Mouse (Mus musculus) hindlimb bud, embryonic 11.5 days (tissue): Measurements from ENCODE around the gene Gramd1b.

ENCODE experiments used
- DNase-seq: peaks from one replicate; pipeline ENCODE4 v3.0.0-alpha.2; 2012; ENCODE audit warnings: low read depth, low spot score; ENCODE audit errors: extremely low spot score

Gramd1b gene

GRCm38 (mm10) chr9:40403750-40404149, 127.4 kb downstream of the Gramd1b start:
- DNase-seq = no peak

DNA sequence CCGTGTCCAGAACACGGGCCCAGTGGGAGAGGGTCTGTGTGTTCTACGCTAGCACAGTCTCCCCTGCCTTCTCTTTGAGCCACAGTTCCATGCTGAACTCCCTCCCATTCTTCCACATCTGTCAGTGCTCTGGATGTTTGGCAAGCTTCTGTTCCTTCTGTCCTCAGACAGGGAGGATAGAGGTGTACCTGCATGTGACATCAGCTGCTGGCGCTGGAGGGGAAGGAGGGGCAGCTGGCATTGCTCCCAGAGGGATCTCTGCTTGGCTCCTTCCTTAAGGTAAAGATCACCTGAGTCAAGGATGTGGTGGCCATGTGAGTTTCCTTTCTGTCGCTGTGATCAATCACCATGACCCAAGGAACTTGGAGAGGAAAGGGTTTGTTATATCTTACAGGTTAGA, 129.4 kb downstream of the Gramd1b start:
- DNase-seq = no peak

GRCm38 (mm10) chr9:40400854-40401253, 130.3 kb downstream of the Gramd1b start:
- DNase-seq = no peak

DNA sequence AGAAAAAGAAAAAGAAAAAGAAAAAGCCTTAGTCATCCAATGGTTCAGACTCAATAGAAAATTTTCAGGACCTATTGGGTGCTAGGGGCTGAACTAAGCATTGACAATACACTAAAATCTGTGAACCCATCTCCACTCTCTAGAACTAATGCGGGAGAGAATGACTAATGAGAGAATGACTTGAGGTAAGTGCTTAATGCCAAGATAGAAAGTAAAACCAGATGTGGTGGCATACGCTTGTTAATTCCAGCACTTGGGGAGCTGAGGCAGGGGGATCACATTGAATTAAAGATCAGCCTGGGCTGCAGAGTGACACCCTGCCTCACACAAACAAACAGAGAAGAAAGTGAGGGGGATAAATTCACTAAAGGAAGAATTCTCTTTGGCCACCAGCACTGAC, 131.0 kb downstream of the Gramd1b start:
- no peak for DNase-seq

DNA sequence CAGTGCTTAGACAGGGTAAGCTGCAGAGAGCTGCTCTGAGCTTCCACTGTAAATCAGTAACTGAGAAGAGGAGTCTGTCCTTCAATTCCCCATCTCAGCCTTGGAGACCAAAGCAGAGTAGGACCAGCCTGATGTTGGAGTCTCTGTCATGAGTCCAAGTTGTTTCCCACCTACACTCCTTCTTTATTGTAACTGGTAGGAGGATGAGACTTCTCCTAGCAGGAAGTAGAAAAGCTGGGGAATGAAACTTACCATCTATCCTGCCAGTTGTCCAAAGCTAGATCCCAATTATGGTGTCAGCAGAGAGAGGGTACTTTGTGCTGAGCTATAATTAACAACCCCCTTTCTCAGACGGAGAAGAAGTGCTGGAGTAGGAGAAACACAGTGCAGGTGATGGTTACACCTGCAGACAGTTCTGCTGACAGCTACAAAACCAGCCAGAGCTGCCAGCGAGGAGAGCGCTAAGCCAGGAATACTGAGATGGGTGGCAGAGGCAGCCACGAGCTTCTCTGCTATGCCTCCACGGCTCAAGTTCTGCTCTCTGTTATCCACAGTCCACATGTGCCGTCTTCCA, 131.7 kb downstream of the Gramd1b start:
- DNase-seq = no peak

GRCm38 (mm10) chr9:40397471-40398245, 133.5 kb downstream of the Gramd1b start:
- no peak for DNase-seq

DNA sequence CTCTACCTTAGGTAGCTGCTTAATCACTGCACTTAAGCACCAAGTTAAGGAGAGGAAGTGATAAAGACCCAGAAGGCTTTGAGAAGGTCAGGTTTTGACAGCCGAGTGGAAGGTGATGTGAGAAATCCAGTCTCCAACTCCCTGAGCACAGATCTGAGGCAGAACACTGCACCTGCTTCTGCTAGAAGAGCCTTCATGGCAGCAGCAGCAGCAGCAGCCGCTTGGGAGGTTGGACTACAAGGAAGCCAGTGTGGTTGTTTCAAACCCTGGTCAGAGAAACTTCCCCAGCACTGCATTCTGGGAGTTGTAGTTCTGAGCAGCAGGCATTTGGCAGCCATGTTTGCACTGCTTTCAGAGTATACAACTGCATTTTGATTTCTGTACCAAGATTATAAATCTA, 134.1 kb downstream of the Gramd1b start:
- DNase-seq = no peak

- DNase-seq = no peak
These were observed 135.0 kb downstream of the Gramd1b start for GRCm38 (mm10) chr9:40396171-40396570.

DNA sequence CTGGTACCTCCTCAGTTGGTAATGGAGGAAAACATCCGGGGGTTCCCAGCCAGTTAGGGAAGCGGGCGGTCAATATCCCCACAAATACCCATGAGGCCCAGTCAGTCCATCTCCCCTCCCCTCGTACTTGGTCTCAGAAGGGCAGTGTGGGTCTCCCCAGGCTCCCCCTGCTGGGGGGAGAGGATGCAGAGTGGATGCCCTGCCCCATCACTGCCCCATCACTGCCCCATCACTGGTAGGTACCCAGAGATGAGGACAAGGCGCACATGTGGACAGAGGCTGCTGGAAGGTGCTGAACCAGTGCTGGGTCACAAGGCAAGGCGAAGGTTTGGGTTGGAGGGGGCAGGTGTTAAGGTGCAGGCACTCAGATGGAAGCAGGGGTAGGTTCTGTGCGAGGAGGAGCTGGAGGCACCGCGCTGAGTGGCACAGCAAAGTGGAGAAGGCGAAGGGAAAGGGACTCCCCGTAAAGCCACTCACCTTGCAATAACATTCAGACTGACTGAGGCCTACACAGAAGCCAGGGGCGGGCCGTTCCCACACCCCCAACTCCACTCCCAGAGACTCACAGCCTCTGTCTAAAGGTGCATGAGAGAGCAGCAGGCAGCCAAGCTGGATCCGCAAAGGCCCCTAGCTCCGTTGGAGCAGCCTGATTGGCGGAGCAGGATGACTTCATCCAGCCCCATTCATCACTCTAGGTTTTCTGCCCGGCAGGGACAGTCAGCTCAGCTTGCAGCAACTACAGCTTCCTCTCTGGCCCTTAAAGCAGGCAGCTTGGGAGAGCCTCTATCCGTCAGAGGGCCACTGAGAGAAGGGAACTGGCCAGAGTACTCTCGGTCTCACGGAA, 139.1 kb downstream of the Gramd1b start:
- no peak for DNase-seq

DNA sequence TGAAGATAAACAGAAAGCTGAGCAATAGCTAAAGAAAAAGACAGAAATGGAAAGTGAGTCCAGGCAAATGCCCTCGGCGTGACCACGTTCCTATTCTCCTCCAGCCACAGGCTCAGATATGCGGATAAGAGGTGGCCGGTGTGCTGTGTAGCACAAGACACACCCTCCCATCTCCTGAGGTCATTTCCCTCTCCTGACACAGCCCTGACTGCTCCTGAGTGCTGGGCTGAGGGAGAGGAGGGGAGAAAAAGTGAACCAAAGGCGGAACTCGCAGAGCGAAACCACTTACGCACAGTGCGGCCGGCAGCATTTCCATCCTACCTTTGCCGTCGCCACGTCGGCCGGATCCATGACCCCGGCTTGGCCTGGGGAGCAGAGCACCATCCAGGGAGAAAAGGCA, 139.8 kb downstream of the Gramd1b start:
- no peak for DNase-seq

DNA sequence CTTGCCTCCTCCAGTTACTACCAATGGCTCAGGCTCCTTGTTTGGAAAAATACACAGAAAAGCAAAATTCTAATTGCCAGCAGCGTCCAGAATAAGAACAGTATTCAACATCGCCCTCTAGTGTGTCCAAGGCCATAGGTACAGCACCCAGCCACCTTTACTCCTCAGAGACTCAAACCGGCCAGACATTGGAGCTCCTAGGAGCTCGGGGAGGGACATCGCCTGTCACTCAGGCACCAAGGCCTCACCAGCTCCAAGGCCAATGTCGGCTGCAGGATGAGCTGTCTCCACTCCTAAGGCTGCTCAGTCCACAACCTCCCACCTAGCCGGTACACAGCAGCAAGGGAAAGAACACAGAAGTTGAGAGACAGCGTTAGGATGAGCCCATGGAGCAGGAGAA, 140.3 kb downstream of the Gramd1b start:
- no peak for DNase-seq

DNA sequence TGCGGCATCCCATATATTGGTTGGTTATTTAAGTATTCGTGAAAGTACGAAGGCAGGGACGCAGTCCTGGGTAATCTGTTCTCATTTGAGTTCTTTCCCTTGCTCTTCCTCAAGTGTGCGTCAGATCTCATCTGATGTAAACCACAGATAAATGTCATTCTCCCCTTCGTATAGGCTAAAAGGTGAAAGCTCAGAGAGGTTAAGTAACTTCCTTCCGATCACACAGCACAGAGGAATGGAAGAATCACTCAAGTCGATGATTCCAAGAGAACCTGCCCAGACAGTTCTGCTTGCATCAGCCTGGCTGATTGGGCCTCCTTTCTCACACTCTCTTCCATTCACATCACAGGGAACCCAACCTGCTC, 140.8 kb downstream of the Gramd1b start:
- DNase-seq = no peak

GRCm38 (mm10) chr9:40389669-40390395, 141.4 kb downstream of the Gramd1b start:
- DNase-seq = no peak

DNA sequence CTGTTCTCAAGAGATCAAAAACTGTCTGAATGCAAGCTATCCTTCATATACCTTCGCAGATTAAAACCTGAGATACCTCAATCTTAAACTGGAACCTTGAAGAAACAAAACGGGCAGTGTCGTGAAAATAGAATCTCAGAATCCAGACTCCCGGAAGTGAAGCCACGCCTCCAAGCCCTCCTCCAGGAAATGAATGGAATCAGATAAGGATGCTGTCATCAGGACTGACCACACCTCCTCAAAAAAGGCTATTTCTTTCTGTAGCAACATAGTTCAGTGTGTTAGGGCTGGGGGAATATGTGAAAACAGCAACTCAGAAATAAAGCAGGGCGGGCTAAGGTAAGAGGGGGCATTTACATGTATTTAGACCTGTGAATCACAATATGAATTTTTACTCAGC, 142.0 kb downstream of the Gramd1b start:
- no peak for DNase-seq

- DNase-seq = no peak
These were observed 146.4 kb downstream of the Gramd1b start for GRCm38 (mm10) chr9:40384781-40385180.

GRCm38 (mm10) chr9:40382508-40382907, 148.7 kb downstream of the Gramd1b start:
- no peak for DNase-seq

GRCm38 (mm10) chr9:40381416-40382411, 149.5 kb downstream of the Gramd1b start:
- no peak for DNase-seq

GRCm38 (mm10) chr9:40376711-40377410, 154.3 kb downstream of the Gramd1b start:
- no peak for DNase-seq

GRCm38 (mm10) chr9:40376139-40376541, 155.0 kb downstream of the Gramd1b start:
- no peak for DNase-seq
